Mouse (Mus musculus) brain, adult 2 months (tissue): ENCODE data around the gene Cenpl.

Experiments used
- DNase-seq: peaks from one replicate; pipeline ENCODE4 v3.0.0; 2011; ENCODE audit warnings: low read depth, low spot score

Cenpl gene

DNA sequence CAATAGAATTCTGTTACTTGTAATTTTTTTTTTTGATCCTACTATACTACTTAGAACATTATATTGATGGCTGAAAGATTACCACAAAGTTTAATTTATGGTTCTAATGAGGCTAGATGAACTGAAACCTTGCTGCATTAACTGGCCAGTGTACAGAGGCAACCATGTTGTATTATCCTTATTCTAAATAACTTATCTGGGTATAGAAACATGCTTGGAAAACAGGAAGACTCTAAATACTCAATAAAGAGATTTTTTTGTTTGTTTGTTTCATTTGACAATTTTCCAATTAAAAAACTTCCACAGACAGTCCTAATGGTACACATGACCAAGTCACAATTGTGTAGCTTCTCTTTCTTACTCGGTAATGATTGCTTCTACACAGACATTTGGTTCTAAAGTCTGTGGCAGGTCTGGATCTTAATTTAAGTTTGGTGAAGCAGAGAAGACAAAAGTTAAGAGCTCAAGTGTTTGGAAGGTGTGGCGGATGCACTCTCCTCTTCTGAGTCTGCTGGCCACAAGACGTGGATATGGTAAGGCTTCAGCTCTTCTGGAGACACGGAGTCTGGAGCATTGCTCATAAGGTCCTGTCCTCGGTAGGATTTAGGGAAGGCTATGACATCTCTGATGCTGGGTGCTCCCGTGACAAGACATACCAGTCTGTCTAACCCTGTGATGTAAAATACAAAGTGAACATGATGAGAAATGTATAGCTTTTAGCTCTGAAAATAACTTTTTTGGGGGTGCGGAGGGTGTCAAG lies 29.1 kb upstream of the Cenpl start:
- no peak for DNase-seq

DNA sequence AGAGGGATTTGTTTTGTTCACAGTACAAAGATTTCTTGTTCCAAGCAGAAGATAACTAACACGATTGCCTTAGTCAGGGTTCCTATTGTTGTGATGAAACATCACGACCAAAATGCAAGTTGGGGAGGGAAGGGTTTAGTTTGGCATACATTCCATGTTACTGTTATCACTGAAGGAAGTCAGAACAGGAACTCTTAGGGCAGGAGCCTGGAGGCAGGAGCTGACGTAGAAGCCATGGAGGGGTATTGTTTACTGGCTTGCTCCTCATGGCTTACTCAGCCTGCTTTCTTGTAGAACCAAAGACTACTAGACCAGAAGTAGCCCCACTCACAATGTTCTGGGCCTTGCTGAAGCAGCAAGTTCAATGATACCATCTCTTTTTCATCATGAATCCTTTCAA lies 23.5 kb upstream of the Cenpl start:
- DNase-seq = no peak

DNA sequence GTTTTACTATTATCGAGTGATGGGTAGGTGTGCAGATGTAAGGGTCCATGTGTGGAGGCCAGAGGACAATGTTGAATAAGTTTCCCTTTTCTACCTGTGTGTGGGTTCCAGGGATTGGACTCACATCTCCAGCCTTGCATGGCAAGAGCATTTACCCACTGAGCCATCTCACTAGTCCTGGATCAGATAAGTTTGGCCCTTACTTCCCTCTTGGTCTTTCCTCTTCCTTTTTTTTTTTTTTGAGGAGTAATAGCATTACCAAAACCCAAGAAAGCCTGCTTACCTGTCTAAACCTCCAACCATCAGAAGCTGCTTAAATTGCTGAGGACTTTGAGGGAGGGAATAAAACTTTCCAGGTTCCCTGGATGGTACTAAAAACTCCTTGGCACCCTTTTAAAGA lies 13.3 kb upstream of the Cenpl start:
- no peak for DNase-seq

DNA sequence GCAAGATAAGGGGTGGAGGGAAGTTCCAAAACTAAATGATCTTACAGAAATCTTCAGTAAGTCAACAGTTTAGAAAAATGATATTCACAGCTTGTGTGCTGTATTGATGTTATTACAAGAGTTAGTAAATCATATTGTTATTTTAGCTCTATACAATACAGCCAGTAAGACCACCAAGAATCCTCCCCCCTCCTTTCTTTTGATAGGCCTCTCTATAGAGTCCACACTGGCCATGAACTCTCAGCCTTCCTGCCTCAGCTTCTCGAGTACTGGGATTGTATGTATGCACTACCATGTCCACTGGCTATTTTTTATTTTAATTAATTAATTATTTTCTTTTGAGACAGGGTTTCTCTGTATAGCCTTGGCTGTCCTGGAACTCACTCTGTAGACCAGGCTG lies 7.2 kb upstream of the Cenpl start:
- no peak for DNase-seq

DNA sequence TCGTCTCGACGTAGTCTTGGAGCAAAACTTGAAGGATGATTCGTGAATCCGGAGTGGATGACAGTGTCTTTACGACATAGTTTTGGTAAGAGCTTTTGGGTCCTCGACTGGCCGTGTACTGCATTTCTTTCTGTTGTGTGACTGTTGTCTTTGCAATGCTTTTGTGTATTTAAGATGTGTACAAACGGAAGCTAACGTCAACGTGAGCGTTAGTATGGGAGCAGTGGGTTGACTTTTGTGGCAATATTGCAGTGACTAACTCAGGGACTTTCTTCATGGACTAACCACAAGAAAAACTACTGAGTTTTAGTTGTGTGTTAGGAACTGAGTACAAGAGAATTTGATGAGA lies 733 bp downstream of the Cenpl start:
- DNase-seq = no peak

DNA sequence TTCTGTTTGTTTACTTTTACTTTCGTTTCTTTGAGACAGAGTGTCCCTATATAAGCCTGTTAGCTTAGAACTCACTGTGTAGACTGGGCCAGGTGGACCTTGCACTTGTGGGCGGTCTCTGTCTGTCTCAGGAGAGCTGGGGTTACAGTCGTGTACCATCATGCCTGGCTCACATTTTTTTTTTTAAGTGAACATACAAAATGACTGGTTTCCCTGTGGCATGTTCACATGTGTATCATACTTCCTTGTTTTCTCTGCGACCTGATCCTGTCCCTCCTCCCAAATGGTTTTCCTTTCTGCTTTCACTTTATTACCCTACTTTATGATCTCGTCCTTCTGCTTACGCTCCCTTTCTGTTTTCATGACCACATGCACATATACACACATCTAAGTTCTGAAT lies 5.7 kb downstream of the Cenpl start:
- no peak for DNase-seq

DNA sequence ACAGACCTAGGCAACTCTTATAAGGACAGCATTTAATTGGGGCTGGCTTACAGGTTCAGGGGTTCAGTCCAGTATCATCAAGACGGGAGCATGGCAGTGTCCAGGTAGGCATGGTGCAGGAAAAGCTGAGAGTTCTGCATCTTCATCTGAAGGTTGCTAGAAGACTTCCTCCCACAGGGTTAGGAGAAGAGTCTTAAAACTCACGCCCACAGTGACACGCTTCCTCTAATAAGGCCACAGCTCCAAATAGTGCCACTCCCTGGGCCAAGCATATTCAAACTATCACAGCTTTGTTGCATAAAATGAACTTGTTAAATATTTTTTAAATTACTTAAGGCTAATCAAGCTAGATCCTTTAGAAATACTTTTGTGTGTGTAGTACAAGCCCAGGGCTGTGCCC lies 6.7 kb downstream of the Cenpl start:
- no peak for DNase-seq

DNA sequence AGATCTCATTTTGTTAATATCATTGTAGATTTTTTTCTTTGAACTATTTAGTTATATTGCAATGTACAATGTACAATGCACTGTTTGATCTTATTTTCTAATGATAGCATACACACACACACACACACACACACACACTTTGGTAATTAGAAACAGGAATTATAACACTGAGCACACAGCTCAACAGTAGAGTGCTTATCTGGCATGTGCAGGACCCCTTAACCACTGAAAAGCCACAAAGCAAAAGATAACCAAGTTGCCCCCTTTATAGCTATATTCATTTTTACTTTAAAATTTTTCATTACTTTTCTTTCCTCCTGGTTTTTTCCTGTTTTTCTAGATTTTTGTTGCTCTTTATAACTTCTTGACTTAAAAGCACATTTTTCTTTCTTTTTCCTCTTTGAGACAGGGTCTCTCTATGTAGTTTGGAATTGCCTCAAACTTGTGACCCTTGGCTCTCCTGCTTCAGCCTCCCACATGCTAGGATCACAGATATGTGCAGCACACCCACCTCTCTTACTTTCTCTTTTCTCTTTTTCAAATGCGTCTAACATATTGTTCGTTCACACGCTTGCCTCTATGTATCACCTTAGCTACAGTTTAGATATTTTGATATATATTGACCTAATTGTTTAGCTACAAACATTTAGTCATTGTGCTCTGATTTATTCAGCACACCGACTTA lies 29.4 kb downstream of the Cenpl start:
- no peak for DNase-seq

DNA sequence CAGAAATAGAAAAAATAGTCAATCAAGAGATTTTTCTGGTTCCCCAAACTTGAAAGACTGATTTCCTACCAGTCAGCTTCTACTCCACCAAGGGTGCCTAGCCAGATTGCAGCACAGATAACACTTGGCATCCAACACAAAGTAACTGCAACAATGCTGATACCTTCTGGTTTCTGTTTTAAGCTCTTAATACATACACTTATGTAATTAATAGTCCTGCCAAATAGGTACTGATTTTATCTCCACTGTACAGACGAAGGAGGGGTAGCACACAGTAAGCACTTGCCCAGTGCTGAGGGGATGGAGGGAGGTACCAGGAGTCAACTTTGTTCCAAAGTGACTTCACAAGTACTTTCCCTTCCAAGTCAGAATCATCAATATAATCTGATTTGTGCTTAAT lies 33.3 kb downstream of the Cenpl start:
- no peak for DNase-seq

DNA sequence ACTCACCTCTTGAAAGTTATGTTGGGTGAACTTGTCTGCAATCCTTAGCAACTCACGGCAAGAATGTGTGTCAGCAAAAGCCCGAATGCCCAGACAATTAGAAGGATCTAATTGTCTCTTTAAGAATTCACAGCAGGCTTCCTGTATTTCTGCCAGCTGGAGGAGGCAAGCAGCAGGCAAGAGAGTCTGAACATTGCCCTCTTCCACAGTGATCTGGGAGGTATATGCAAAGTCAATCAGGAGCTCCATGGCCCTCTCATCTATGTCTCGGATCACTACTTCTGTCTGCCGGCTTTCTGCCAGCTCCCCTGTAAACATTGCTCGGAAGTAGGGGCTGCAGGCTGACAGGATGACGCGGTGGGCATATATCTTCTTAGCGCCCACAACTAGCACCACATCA lies 38.7 kb downstream of the Cenpl start:
- DNase-seq = no peak

DNA sequence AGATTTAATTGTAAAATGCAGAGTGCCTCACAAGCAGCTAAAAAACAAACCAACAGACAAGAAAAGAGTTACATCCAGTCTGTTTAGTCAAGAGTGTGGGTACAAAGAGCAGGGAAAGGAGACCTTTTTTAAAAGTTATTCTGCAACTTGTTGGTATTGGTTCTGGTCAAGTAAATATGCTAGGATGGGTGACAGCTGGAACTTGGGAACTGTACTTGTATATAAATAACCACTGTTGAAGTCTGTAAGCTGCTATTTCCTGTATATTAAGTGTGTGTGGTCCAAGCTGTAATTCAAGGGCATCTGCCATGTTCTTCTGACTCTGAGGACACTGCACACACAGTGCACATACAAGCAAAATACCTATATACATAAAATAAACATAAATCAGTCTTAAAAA lies 44.1 kb downstream of the Cenpl start:
- DNase-seq = no peak

DNA sequence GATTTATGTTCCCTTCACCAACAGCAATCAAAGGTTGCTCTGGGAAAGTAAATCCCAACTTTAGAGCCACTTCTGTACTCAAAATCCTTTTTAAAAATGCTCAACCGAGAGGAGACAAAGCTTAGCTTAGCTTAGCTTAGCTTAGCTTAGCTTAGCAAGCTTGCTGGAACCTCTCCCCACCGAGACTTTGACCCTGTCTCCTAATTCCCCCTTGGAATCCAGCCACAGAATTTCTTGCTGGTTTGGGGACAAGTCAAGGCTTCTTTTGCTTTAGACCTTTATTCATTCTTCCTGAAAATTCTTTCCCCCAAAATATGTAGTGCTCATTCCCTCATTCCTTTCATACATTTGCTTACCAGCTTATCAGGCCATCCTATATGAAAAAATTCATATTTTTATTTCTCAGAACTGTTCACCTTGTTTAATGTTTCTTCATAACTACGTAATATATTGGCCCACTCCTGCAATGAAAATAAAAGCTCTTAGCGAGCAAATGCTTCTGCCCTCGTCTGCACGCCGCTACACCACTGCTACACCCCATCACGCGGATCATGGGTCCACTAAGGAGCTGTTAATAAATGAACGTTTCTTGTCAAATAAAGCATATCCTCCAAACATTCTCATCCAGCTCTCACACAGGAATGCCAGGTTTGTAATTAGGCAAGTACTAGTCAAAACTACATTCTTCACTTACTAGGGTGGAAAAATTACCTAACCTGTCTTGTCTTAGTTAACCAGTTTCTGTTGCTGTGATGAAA lies 52.3 kb downstream of the Cenpl start:
- no peak for DNase-seq

DNA sequence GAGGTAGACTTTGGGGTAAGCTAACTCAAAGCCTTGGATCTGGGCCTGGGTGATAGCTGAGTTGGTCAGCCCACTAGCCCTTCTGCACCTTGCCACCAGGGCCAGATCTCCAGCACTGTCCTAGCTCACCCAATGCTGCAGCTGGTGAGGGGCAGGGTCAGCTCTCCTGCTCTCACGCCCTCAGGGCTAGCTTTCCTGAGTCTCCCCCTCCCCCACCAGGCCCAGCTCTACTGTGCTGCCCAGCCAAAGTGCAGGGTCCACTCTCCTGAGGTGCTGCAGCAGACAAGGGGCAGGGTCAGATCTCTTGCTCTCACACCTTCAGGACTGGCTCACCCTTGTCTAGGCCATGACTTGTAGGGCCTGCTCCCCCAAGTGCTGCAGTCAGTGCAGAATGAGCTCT lies 55.9 kb downstream of the Cenpl start:
- DNase-seq = no peak

DNA sequence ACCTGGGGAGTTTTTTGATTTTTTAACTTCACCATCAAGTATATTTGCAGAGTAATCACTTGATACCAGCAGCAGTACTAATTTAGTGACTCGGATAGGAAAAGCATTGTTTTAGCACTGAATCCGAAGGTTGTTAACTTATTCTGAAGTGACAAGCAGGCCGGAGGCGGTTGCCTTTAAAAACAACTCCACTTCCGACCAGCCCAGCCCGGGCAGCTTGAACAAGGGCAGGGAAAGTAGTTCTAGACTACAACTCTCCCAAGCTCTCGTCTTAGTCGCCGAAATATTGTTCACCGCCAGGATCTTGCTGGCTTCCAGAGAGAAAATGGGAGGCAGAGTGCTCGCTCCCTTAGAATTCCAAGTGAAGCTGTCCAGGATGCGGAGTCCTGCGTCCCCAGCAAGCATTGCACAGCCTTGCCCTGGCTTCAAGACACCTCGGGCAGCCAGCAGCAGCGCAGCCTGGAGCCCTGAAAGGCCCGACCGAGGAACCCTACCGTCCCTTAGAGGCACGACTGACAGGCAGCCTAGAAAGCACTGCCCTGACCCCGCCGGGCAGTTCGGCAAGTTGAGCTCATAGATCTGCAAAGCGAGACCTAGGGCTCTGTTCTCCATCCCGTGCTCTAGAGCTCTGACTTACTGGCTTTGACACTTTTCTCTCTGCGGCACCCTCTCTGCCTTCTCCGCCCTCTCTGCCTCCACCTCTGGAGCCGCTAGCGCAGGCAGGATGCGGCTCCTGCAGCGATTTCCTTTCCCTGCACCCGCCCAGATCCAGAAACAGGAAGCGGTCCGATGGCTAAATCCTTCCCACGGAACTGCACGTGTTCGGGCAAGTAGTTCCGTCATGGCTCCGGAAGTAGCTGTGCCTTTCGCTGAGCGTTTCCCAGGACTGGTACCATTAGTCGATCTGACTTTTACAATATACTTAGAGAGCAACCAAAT lies 60.5 kb downstream of the Cenpl start, which contains the start of gene Klhl20:
Gene Klhl20, minus strand, starts transcription at position 786 of the 939 bp plus-strand sequence.
- DNase-seq = peak; percentile 98
